Mouse (Mus musculus): ENCODE data around the gene Osgin1. TPM values are rescaled to one million over a fixed set of nuclear protein-coding genes. Genes with fewer than 3 reads are reported as not detected.

The Osgin1 gene
- polyA plus RNA-seq, 1 experiment from 2014 or later: 11.4 TPM

GRCm38 (mm10) chr8:119404648-119405047 is 29.3 kb upstream of the Osgin1 start:
- Histone ChIP-seq H3K36me3 (ENCODE audit: control insufficient read depth, insufficient read depth, low read length) (peaks cover 19% of the 10 kb centered on the region), H3K9me3 (ENCODE audit: control insufficient read depth, low read length) (no peaks in the 10 kb centered on the region), H3K9ac (ENCODE audit: low read length) (no peak overlapping the region), H3K4me3 (ENCODE audit: low read depth, low read length) (no peak overlapping the region), H3K27me3 (ENCODE audit: control insufficient read depth, insufficient read depth, low read length) (no peaks in the 10 kb centered on the region), H3K4me2 (replicated peaks; ENCODE audit: low read depth) (no peak overlapping the region), H3K4me1 (replicated peaks; ENCODE audit: control insufficient read depth, insufficient read depth) (no peaks in the 10 kb centered on the region), H3K27ac (replicated peaks) (no peak overlapping the region)
- 92% methylated on average over 5 of the region's 5 CpGs for WGBS
- no peak for TF ChIP-seq CTCF (IDR thresholded peaks at IDR 0.05; ENCODE audit: low read depth)
- TF ChIP-seq EP300 (optimal IDR thresholded peaks at IDR 0.05): no peak
- DNase-seq (ENCODE audit: low spot score): no peak
- no peak for ATAC-seq (ENCODE audit: low FRiP score, low TSS enrichment)

- Histone ChIP-seq H3K9ac (ENCODE audit: low read length) (no peak overlapping the region), H3K36me3 (ENCODE audit: control insufficient read depth, insufficient read depth, low read length) (peaks cover 23% of the 10 kb centered on the region), H3K4me1 (replicated peaks; ENCODE audit: control insufficient read depth, insufficient read depth) (no peaks in the 10 kb centered on the region), H3K9me3 (ENCODE audit: control insufficient read depth, low read length) (no peaks in the 10 kb centered on the region), H3K27me3 (ENCODE audit: control insufficient read depth, insufficient read depth, low read length) (no peaks in the 10 kb centered on the region), H3K4me3 (ENCODE audit: low read depth, low read length) (no peak overlapping the region), H3K27ac (replicated peaks) (no peak overlapping the region), H3K4me2 (replicated peaks; ENCODE audit: low read depth) (no peak overlapping the region)
- no peak for ATAC-seq (ENCODE audit: low FRiP score, low TSS enrichment)
- DNase-seq (ENCODE audit: low spot score): no peak
- 63% methylated on average over 8 of the region's 8 CpGs for WGBS
- no peak for TF ChIP-seq CTCF (IDR thresholded peaks at IDR 0.05; ENCODE audit: low read depth)
- TF ChIP-seq EP300 (optimal IDR thresholded peaks at IDR 0.05): no peak
These were observed 25.6 kb upstream of the Osgin1 start for GRCm38 (mm10) chr8:119408311-119408710.

- TF ChIP-seq EP300 (optimal IDR thresholded peaks at IDR 0.05): no peak
- peak; percentile 35; the same call in 1 of the 2 replicates for TF ChIP-seq CTCF (IDR thresholded peaks at IDR 0.05; ENCODE audit: low read depth)
- DNase-seq (ENCODE audit: low spot score) (no peak), ATAC-seq (ENCODE audit: low FRiP score, low TSS enrichment) (no peak)
- no peak overlapping the region for H3K4me2 ChIP-seq (replicated peaks; ENCODE audit: low read depth)
- H3K9me3 ChIP-seq (ENCODE audit: control insufficient read depth, low read length): no peaks in the 10 kb centered on the region
- no peak overlapping the region for H3K9ac ChIP-seq (ENCODE audit: low read length)
- no peaks in the 10 kb centered on the region for H3K27me3 ChIP-seq (ENCODE audit: control insufficient read depth, insufficient read depth, low read length)
- WGBS: 57% methylated on average over 10 of the region's 10 CpGs
- no peaks in the 10 kb centered on the region for H3K4me1 ChIP-seq (replicated peaks; ENCODE audit: control insufficient read depth, insufficient read depth)
- H3K27ac ChIP-seq (replicated peaks): no peak overlapping the region
- H3K4me3 ChIP-seq (ENCODE audit: low read depth, low read length): no peak overlapping the region
- peaks cover 18% of the 10 kb centered on the region for H3K36me3 ChIP-seq (ENCODE audit: control insufficient read depth, insufficient read depth, low read length)
These were observed 21.7 kb upstream of the Osgin1 start for GRCm38 (mm10) chr8:119412037-119412734.

- Histone ChIP-seq H3K9me3 (ENCODE audit: control insufficient read depth, low read length) (no peaks in the 10 kb centered on the region), H3K4me1 (replicated peaks; ENCODE audit: control insufficient read depth, insufficient read depth) (no peaks in the 10 kb centered on the region), H3K4me2 (replicated peaks; ENCODE audit: low read depth) (peak overlapping the region; percentile 44), H3K27me3 (ENCODE audit: control insufficient read depth, insufficient read depth, low read length) (no peaks in the 10 kb centered on the region), H3K9ac (ENCODE audit: low read length) (peak overlapping the region; percentile 18; the same call in 1 of the 2 replicates), H3K36me3 (ENCODE audit: control insufficient read depth, insufficient read depth, low read length) (peaks cover 11% of the 10 kb centered on the region), H3K4me3 (ENCODE audit: low read depth, low read length) (no peak overlapping the region), H3K27ac (replicated peaks) (no peak overlapping the region)
- TF ChIP-seq EP300 (optimal IDR thresholded peaks at IDR 0.05) (no peak), CTCF (IDR thresholded peaks at IDR 0.05; ENCODE audit: low read depth) (peak; percentile 94)
- 15% methylated on average over 18 of the region's 18 CpGs for WGBS
- ATAC-seq (ENCODE audit: low FRiP score, low TSS enrichment): peak; percentile 71
- peak; percentile 81 for DNase-seq (ENCODE audit: low spot score)
These were observed 21.0 kb upstream of the Osgin1 start for GRCm38 (mm10) chr8:119412735-119413498.

- peaks cover 11% of the 10 kb centered on the region for H3K36me3 ChIP-seq (ENCODE audit: control insufficient read depth, insufficient read depth, low read length)
- no peak for TF ChIP-seq CTCF (IDR thresholded peaks at IDR 0.05; ENCODE audit: low read depth)
- no peak overlapping the region for H3K4me2 ChIP-seq (replicated peaks; ENCODE audit: low read depth)
- H3K27me3 ChIP-seq (ENCODE audit: control insufficient read depth, insufficient read depth, low read length): no peaks in the 10 kb centered on the region
- H3K9me3 ChIP-seq (ENCODE audit: control insufficient read depth, low read length): no peaks in the 10 kb centered on the region
- no peak overlapping the region for H3K4me3 ChIP-seq (ENCODE audit: low read depth, low read length)
- H3K4me1 ChIP-seq (replicated peaks; ENCODE audit: control insufficient read depth, insufficient read depth): no peaks in the 10 kb centered on the region
- WGBS: 80% methylated on average over 10 of the region's 10 CpGs
- H3K27ac ChIP-seq (replicated peaks): no peak overlapping the region
- DNase-seq (ENCODE audit: low spot score): no peak
- no peak overlapping the region for H3K9ac ChIP-seq (ENCODE audit: low read length)
- no peak for ATAC-seq (ENCODE audit: low FRiP score, low TSS enrichment)
These were observed 20.3 kb upstream of the Osgin1 start for GRCm38 (mm10) chr8:119413605-119414004.

GRCm38 (mm10) chr8:119420318-119420717 is 13.6 kb upstream of the Osgin1 start:
- no peaks in the 10 kb centered on the region for H3K9me3 ChIP-seq (ENCODE audit: control insufficient read depth, low read length)
- H3K4me1 ChIP-seq (replicated peaks; ENCODE audit: control insufficient read depth, insufficient read depth): peaks cover 4% of the 10 kb centered on the region
- WGBS: 61% methylated on average over 7 of the region's 7 CpGs
- H3K36me3 ChIP-seq (ENCODE audit: control insufficient read depth, insufficient read depth, low read length): no peaks in the 10 kb centered on the region
- ATAC-seq (ENCODE audit: low FRiP score, low TSS enrichment) (no peak), DNase-seq (ENCODE audit: low spot score) (no peak)
- TF ChIP-seq CTCF (IDR thresholded peaks at IDR 0.05; ENCODE audit: low read depth) (no peak), EP300 (optimal IDR thresholded peaks at IDR 0.05) (no peak)
- H3K9ac ChIP-seq (ENCODE audit: low read length): no peak overlapping the region
- H3K27ac ChIP-seq (replicated peaks): no peak overlapping the region
- H3K27me3 ChIP-seq (ENCODE audit: control insufficient read depth, insufficient read depth, low read length): no peaks in the 10 kb centered on the region
- no peak overlapping the region for H3K4me2 ChIP-seq (replicated peaks; ENCODE audit: low read depth)
- H3K4me3 ChIP-seq (ENCODE audit: low read depth, low read length): no peak overlapping the region
